Mouse (Mus musculus) CH12.LX (cell line): ENCODE data around the gene 4933411K16Rik. TPM values are rescaled to one million over a fixed set of nuclear protein-coding genes. Genes with fewer than 3 reads are reported as not detected.

Experiments used
- DNase-seq: peaks from one replicate; pipeline ENCODE4 v3.0.0-alpha.2; 2013; ENCODE audit errors: extremely low read depth
- H3K27ac ChIP-seq: 2 replicates; pipeline ENCODE4 v1.5.1; 2012; ENCODE audit warnings: low read depth, mild to moderate bottlenecking, control low read depth, moderate library complexity; ENCODE audit not compliant: insufficient read depth
- H3K27me3 ChIP-seq: replicated peaks from 2 replicates; pipeline ENCODE3; 2012; ENCODE audit warnings: inconsistent platforms
- H3K36me3 ChIP-seq, 2 experiments: replicated peaks in 1 of 2; 2 replicates each; pipeline versions ENCODE3 to v1.6.1; 2012; ENCODE audit warnings: inconsistent platforms in 1 of 2, low read length in 1 of 2, mild to moderate bottlenecking in 1 of 2, mixed read lengths in 1 of 2, moderate library complexity in 1 of 2; ENCODE audit not compliant: control insufficient read depth in 1 of 2, insufficient read depth in 1 of 2
- H3K4me1 ChIP-seq, 2 experiments: 2 replicates each; pipeline ENCODE4 v1.6.1; 2012; ENCODE audit warnings: inconsistent platforms in 1 of 2, moderate library complexity in 1 of 2; ENCODE audit not compliant: insufficient read depth in 2 of 2, control insufficient read depth in 1 of 2
- H3K4me2 ChIP-seq: 2 replicates; pipeline ENCODE4 v1.6.1; 2012; ENCODE audit warnings: low read depth, mild to moderate bottlenecking, control low read depth; ENCODE audit not compliant: poor library complexity, insufficient read depth, severe bottlenecking
- H3K4me3 ChIP-seq, 3 experiments: fragments of 150-350 bp in 1 of 3; sonication (generic) in 1 of 3; replicated peaks in 1 of 3; 2 replicates each; pipeline versions ENCODE3 to v1.5.1; 2011 to 2012; ENCODE audit warnings: low read depth in 2 of 3, low read length in 2 of 3, mild to moderate bottlenecking in 2 of 3, moderate library complexity in 2 of 3, control low read depth in 1 of 3, improper control_type of control experiment in 1 of 3, inconsistent platforms in 1 of 3, mixed read lengths in 1 of 3; ENCODE audit not compliant: poor library complexity in 1 of 3
- H3K79me2 ChIP-seq: replicated peaks from 2 replicates; pipeline ENCODE4 v1.6.1; 2012; ENCODE audit warnings: mild to moderate bottlenecking, moderate library complexity; ENCODE audit not compliant: control insufficient read depth, poor library complexity, insufficient read depth, severe bottlenecking; ENCODE audit errors: extremely low read depth
- H3K9ac ChIP-seq: 2 replicates; pipeline ENCODE4 v1.6.1; 2012; ENCODE audit warnings: low read depth, mild to moderate bottlenecking, control low read depth, moderate library complexity; ENCODE audit not compliant: insufficient read depth
- H3K9me3 ChIP-seq: replicated peaks from 2 replicates; pipeline ENCODE3; 2012; ENCODE audit warnings: low read length, inconsistent platforms, mixed read lengths
- BHLHE40 ChIP-seq: IDR thresholded peaks from 2 replicates; pipeline ENCODE4 v1.6.1; 2011; ENCODE audit warnings: mild to moderate bottlenecking, low read depth, low read length, improper control_type of control experiment
- CHD2 ChIP-seq: IDR thresholded peaks from 2 replicates; pipeline ENCODE4 v1.6.1; 2011; ENCODE audit warnings: low read length, improper control_type of control experiment
- E2F4 ChIP-seq: IDR thresholded peaks from 2 replicates; pipeline ENCODE4 v1.6.1; 2011; ENCODE audit warnings: low read depth, low read length, improper control_type of control experiment; ENCODE audit not compliant: insufficient replicate concordance
- HCFC1 ChIP-seq: IDR thresholded peaks from 2 replicates; pipeline ENCODE4 v1.6.1; 2012; ENCODE audit warnings: low read depth, mild to moderate bottlenecking, inconsistent platforms, low read length, improper control_type of control experiment
- IRF4 ChIP-seq: IDR thresholded peaks from 2 replicates; pipeline ENCODE4 v1.6.1; 2014; ENCODE audit warnings: low read depth, mild to moderate bottlenecking, inconsistent platforms, low read length, improper control_type of control experiment
- JUN ChIP-seq: IDR thresholded peaks from 2 replicates; pipeline ENCODE4 v1.6.1; 2011; ENCODE audit warnings: low read depth, mild to moderate bottlenecking, low read length, improper control_type of control experiment, moderate library complexity; ENCODE audit not compliant: insufficient read depth
- JUND ChIP-seq: conservative IDR thresholded peaks from 2 replicates; pipeline ENCODE4 v1.6.1; 2011; ENCODE audit warnings: low read depth, low read length, improper control_type of control experiment
- KAT2A ChIP-seq: IDR thresholded peaks from 2 replicates; pipeline ENCODE4 v1.6.1; 2012; ENCODE audit warnings: low read length, improper control_type of control experiment, inconsistent platforms; ENCODE audit not compliant: insufficient replicate concordance
- MAX ChIP-seq: IDR thresholded peaks from 2 replicates; pipeline ENCODE4 v1.6.1; 2011; ENCODE audit warnings: low read length, improper control_type of control experiment
- MAZ ChIP-seq: IDR thresholded peaks from 2 replicates; pipeline ENCODE4 v1.6.1; 2012; ENCODE audit warnings: low read depth, mild to moderate bottlenecking, inconsistent platforms, low read length, improper control_type of control experiment, moderate library complexity
- MEF2A ChIP-seq: IDR thresholded peaks from 2 replicates; pipeline ENCODE4 v1.6.1; 2014; ENCODE audit warnings: low read depth, mild to moderate bottlenecking, inconsistent platforms, low read length, improper control_type of control experiment, borderline replicate concordance
- MYC ChIP-seq: IDR thresholded peaks from 2 replicates; pipeline ENCODE4 v1.6.1; 2011; ENCODE audit warnings: low read depth, mild to moderate bottlenecking, improper control_type of control experiment, low read length
- PAX5 ChIP-seq: IDR thresholded peaks from 2 replicates; pipeline ENCODE4 v1.6.1; 2012; ENCODE audit warnings: low read length, inconsistent platforms, mixed read lengths
- SIN3A ChIP-seq: IDR thresholded peaks from 2 replicates; pipeline ENCODE4 v1.6.1; 2012; ENCODE audit warnings: low read length, improper control_type of control experiment, inconsistent platforms
- TBP ChIP-seq: conservative IDR thresholded peaks from 2 replicates; pipeline ENCODE4 v1.6.1; 2011; ENCODE audit warnings: low read depth, low read length, improper control_type of control experiment
- TCF12 ChIP-seq: IDR thresholded peaks from 2 replicates; pipeline ENCODE4 v1.6.1; 2014; ENCODE audit warnings: low read depth, mild to moderate bottlenecking, inconsistent platforms, low read length, improper control_type of control experiment
- UBTF ChIP-seq: IDR thresholded peaks from 2 replicates; pipeline ENCODE4 v1.6.1; 2012; ENCODE audit warnings: low read depth, mild to moderate bottlenecking, inconsistent platforms, low read length, improper control_type of control experiment, moderate library complexity
- USF1 ChIP-seq: IDR thresholded peaks from 2 replicates; pipeline ENCODE4 v1.6.1; 2014; ENCODE audit warnings: low read depth, mild to moderate bottlenecking, inconsistent platforms, low read length, improper control_type of control experiment
- USF2 ChIP-seq: conservative IDR thresholded peaks from 2 replicates; pipeline ENCODE4 v1.6.1; 2011; ENCODE audit warnings: low read depth, low read length, improper control_type of control experiment
- ZKSCAN1 ChIP-seq: IDR thresholded peaks from 2 replicates; pipeline ENCODE4 v1.6.1; 2012; ENCODE audit warnings: low read depth, inconsistent platforms, low read length, improper control_type of control experiment, borderline replicate concordance
- ZMIZ1 ChIP-seq: IDR thresholded peaks from 2 replicates; pipeline ENCODE4 v1.6.1; 2012; ENCODE audit warnings: low read depth, mild to moderate bottlenecking, inconsistent platforms, low read length, improper control_type of control experiment
- dilution Hi-C: fragments of 300-500 bp; cut with MboI; formaldehyde crosslinking; loops from 2 replicates; pipeline ENCODE4 v1.14.3; 2020; ENCODE audit warnings: low sequenced_read_pairs; ENCODE audit not compliant: extremely low pct_unique_long_range_greater_than_20kb, extremely low pct_ligation_motif_present
- in situ Hi-C: fragments of 300-500 bp; cut with MboI; formaldehyde crosslinking; loops from 3 replicates; pipeline ENCODE4 v1.14.3; 2019; ENCODE audit warnings: low sequenced_read_pairs, low pct_ligation_motif_present, low pct_unique_long_range_greater_than_20kb, mixed read lengths
- polyA plus RNA-seq: library from polyadenylated mRNA; unstranded; fragments of >175 nt; gene quantifications from 2 replicates; pipeline ENCODE4 v1.2.1, GENCODE M21; 2012; ENCODE audit warnings: low read depth; ENCODE audit not compliant: insufficient read length
- total RNA-seq, 2 experiments: library from RNA; depleted of rRNA; stranded (reverse); fragments of 300-350 nt in 1 of 2; fragments of >200 nt in 1 of 2; gene quantifications; 2 replicates each; pipeline ENCODE4 v1.2.3; 2012 to 2014

Gene 4933411K16Rik
- total and polyA plus RNA-seq, 3 experiments: not detected

- TF ChIP-seq USF2 (no peak), MAX (no peak), BHLHE40 (no peak)
Measured at GRCm38 (mm10) chr19:42050251-42050650, 1.8 kb upstream of the 4933411K16Rik start.

GRCm38 (mm10) chr19:42051351-42051750 is 697 bp upstream of the 4933411K16Rik start:
- H3K27ac ChIP-seq: no peak overlapping the region
- DNase-seq: no peak
- no peaks in the 10 kb centered on the region for H3K36me3 ChIP-seq
- dilution Hi-C loops (no loop called here), in situ Hi-C loops (no loop called here)
- no peak overlapping the region for H3K4me2 ChIP-seq
- no peaks in the 10 kb centered on the region for H3K79me2 ChIP-seq
- no peak overlapping the region for H3K4me3 ChIP-seq
- H3K9me3 ChIP-seq: no peaks in the 10 kb centered on the region
- no peaks in the 10 kb centered on the region for H3K4me1 ChIP-seq
- H3K9ac ChIP-seq: no peak overlapping the region
- TF ChIP-seq SIN3A (no peak), MAZ (no peak), JUN (no peak), IRF4 (no peak), MAX (no peak), TBP (no peak), MEF2A (no peak), PAX5 (no peak), MYC (no peak), UBTF (no peak), ZMIZ1 (no peak), KAT2A (no peak), CHD2 (no peak), HCFC1 (no peak), USF1 (no peak), TCF12 (no peak), BHLHE40 (no peak), ZKSCAN1 (no peak), JUND (no peak), E2F4 (no peak)
- H3K27me3 ChIP-seq: peaks cover 25% of the 10 kb centered on the region

More at GRCm38 (mm10) chr19:42050251-42050650, 1.8 kb upstream of the 4933411K16Rik start:
- Histone ChIP-seq H3K4me1 (no peaks in the 10 kb centered on the region), H3K4me2 (no peak overlapping the region), H3K9me3 (peaks cover 1% of the 10 kb centered on the region), H3K4me3 (no peak overlapping the region), H3K9ac (no peak overlapping the region), H3K27ac (no peak overlapping the region), H3K36me3 (no peaks in the 10 kb centered on the region), H3K79me2 (no peaks in the 10 kb centered on the region), H3K27me3 (peaks cover 20% of the 10 kb centered on the region)
- DNase-seq: no peak
- in situ Hi-C loops: no loop called here
- dilution Hi-C loops: no loop called here
